Mouse (Mus musculus): Measurements from ENCODE around the gene Nkx1-2. TPM values are rescaled to one million over a fixed set of nuclear protein-coding genes. Genes with fewer than 3 reads are reported as not detected.

The Nkx1-2 gene
- polyA plus RNA-seq, 1 experiment from 2014 or later: not detected

DNA sequence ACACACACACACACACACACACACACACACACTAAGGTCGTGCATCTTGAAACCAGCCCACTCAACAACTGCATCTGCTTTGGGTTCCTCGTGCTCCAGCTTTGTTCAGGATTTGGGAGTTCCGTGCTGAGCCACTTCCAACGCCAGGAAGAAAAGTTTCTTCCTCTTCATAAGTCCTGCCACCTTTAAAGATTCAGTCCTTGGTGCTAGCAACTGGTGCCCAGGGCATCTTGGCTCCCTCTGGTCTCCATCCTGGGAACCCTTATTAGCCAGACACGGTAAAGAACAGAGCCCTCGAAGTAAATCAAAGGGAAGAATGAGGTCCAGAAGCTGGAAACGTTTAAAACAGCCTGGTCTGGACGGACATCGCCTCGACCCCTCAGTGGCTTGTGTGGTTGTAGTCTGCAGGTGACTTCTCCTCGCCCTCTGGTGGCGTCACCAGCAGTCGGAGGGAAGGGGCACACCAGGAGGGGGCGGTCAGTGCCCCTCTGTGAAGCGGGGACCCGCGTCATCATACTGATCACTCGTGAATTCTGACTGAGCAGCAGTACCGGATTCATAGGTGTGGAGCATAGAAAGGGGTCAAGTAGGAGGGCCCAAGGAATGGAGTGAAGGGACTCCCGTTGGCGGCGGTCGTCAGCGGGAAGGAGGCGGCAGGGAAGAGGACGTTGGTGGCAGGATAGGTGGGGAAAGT is 2.7 kb downstream of the Nkx1-2 start:
- ATAC-seq (ENCODE audit: insufficient number of reproducible peaks, insufficient read depth, low FRiP score, low read depth): 0 out of 2 replicates have a peak, but pooled peaks have one; percentile 15
- Histone ChIP-seq H3K4me3 (ENCODE audit: low read depth, low read length) (peak overlapping the region; percentile 40), H3K4me2 (replicated peaks; ENCODE audit: low read depth, low read length) (peak overlapping the region; percentile 69), H3K4me1 (ENCODE audit: control insufficient read depth, insufficient read depth, low read length) (0 out of 2 replicates have a peak, but pooled peaks cover 13% of the 10 kb centered on the region), H3K9me3 (ENCODE audit: control insufficient read depth, low read depth, low read length) (no peaks in the 10 kb centered on the region), H3K27me3 (ENCODE audit: control insufficient read depth, insufficient read depth, low read length) (peaks cover 60% of the 10 kb centered on the region), H3K9ac (replicated peaks; ENCODE audit: low read depth, low read length) (no peak overlapping the region), H3K27ac (ENCODE audit: low read length) (no peak overlapping the region), H3K36me3 (ENCODE audit: control insufficient read depth, insufficient read depth, low read length) (no peaks in the 10 kb centered on the region)
- WGBS: 10% methylated on average over 26 of the region's 26 CpGs

DNA sequence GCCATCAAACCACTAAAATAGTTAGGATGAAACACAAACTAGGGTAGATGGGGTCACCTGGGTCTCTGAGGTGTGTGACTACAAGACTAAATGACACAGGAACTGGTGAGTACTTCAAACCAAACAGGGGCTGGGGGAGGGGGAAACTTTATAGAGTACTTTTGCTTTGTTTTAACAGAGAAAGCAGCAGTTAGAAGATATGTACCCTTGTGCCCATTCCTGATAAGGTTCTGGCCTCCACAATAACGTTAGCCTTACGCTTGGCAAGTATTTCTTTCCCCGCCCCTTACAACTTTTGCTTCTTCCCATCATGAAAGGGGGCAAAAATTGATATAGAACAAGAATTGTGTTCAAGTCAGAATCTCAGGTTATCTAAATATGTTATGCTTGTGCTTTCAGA is 3.6 kb downstream of the Nkx1-2 start:
- H3K9me3 ChIP-seq (ENCODE audit: control insufficient read depth, low read depth, low read length): no peaks in the 10 kb centered on the region
- WGBS: 85% methylated on average over 3 of the region's 3 CpGs
- no peak for ATAC-seq (ENCODE audit: insufficient number of reproducible peaks, insufficient read depth, low FRiP score, low read depth)
- H3K27ac ChIP-seq (ENCODE audit: low read length): no peak overlapping the region
- no peak overlapping the region for H3K4me3 ChIP-seq (ENCODE audit: low read depth, low read length)
- 0 out of 2 replicates have a peak, but pooled peaks cover 13% of the 10 kb centered on the region for H3K4me1 ChIP-seq (ENCODE audit: control insufficient read depth, insufficient read depth, low read length)
- peaks cover 53% of the 10 kb centered on the region for H3K27me3 ChIP-seq (ENCODE audit: control insufficient read depth, insufficient read depth, low read length)
- H3K36me3 ChIP-seq (ENCODE audit: control insufficient read depth, insufficient read depth, low read length): no peaks in the 10 kb centered on the region
- no peak overlapping the region for H3K4me2 ChIP-seq (replicated peaks; ENCODE audit: low read depth, low read length)
- H3K9ac ChIP-seq (replicated peaks; ENCODE audit: low read depth, low read length): no peak overlapping the region

- no peak overlapping the region for H3K9ac ChIP-seq (replicated peaks; ENCODE audit: low read depth, low read length)
- H3K9me3 ChIP-seq (ENCODE audit: control insufficient read depth, low read depth, low read length): no peaks in the 10 kb centered on the region
- 0 out of 2 replicates have a peak, but pooled peaks cover 7% of the 10 kb centered on the region for H3K4me1 ChIP-seq (ENCODE audit: control insufficient read depth, insufficient read depth, low read length)
- ATAC-seq (ENCODE audit: insufficient number of reproducible peaks, insufficient read depth, low FRiP score, low read depth): no peak
- no peak overlapping the region for H3K4me2 ChIP-seq (replicated peaks; ENCODE audit: low read depth, low read length)
- H3K27ac ChIP-seq (ENCODE audit: low read length): no peak overlapping the region
- peaks cover 40% of the 10 kb centered on the region for H3K27me3 ChIP-seq (ENCODE audit: control insufficient read depth, insufficient read depth, low read length)
- whole genome bisulfite sequencing: 88% methylated on average over 2 of the region's 2 CpGs
- no peak overlapping the region for H3K4me3 ChIP-seq (ENCODE audit: low read depth, low read length)
- no peaks in the 10 kb centered on the region for H3K36me3 ChIP-seq (ENCODE audit: control insufficient read depth, insufficient read depth, low read length)
Measured at GRCm38 (mm10) chr7:132594325-132594724, 5.1 kb downstream of the Nkx1-2 start.

DNA sequence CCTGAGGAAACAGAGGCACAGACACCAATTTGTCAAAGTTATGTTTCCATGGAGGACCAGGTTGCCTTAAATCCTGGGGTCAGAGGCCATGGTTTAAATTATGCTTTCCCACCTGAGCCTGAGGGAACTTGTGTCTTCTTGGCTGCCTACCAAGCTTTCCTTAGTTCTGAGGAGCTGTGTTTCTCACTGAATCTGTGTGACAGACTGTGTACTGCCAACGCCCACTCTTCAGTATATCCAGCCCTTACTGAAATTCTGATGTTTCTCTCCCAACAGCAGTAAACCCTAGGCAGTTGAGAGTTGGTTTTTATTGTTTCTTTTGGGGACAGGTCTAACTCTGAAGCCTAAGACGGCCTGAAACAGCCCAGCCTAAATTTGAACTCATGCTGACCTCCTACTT is 5.7 kb downstream of the Nkx1-2 start:
- no peak for ATAC-seq (ENCODE audit: insufficient number of reproducible peaks, insufficient read depth, low FRiP score, low read depth)
- 0 out of 2 replicates have a peak, but pooled peaks cover 4% of the 10 kb centered on the region for H3K4me1 ChIP-seq (ENCODE audit: control insufficient read depth, insufficient read depth, low read length)
- no peaks in the 10 kb centered on the region for H3K9me3 ChIP-seq (ENCODE audit: control insufficient read depth, low read depth, low read length)
- H3K4me3 ChIP-seq (ENCODE audit: low read depth, low read length): no peak overlapping the region
- peaks cover 34% of the 10 kb centered on the region for H3K27me3 ChIP-seq (ENCODE audit: control insufficient read depth, insufficient read depth, low read length)
- no peaks in the 10 kb centered on the region for H3K36me3 ChIP-seq (ENCODE audit: control insufficient read depth, insufficient read depth, low read length)
- H3K9ac ChIP-seq (replicated peaks; ENCODE audit: low read depth, low read length): no peak overlapping the region
- no peak overlapping the region for H3K4me2 ChIP-seq (replicated peaks; ENCODE audit: low read depth, low read length)
- WGBS: 60% methylated on average over 2 of the region's 2 CpGs
- H3K27ac ChIP-seq (ENCODE audit: low read length): no peak overlapping the region

GRCm38 (mm10) chr7:132589610-132590009 is 9.8 kb downstream of the Nkx1-2 start:
- no peak overlapping the region for H3K27ac ChIP-seq (ENCODE audit: low read length)
- H3K9ac ChIP-seq (replicated peaks; ENCODE audit: low read depth, low read length): no peak overlapping the region
- WGBS: 44% methylated on average over 5 of the region's 5 CpGs
- no peaks in the 10 kb centered on the region for H3K9me3 ChIP-seq (ENCODE audit: control insufficient read depth, low read depth, low read length)
- no peaks in the 10 kb centered on the region for H3K27me3 ChIP-seq (ENCODE audit: control insufficient read depth, insufficient read depth, low read length)
- no peak for ATAC-seq (ENCODE audit: insufficient number of reproducible peaks, insufficient read depth, low FRiP score, low read depth)
- no peak overlapping the region for H3K4me3 ChIP-seq (ENCODE audit: low read depth, low read length)
- no peaks in the 10 kb centered on the region for H3K36me3 ChIP-seq (ENCODE audit: control insufficient read depth, insufficient read depth, low read length)
- no peaks in the 10 kb centered on the region for H3K4me1 ChIP-seq (ENCODE audit: control insufficient read depth, insufficient read depth, low read length)
- H3K4me2 ChIP-seq (replicated peaks; ENCODE audit: low read depth, low read length): no peak overlapping the region

- H3K4me2 ChIP-seq (replicated peaks; ENCODE audit: low read depth, low read length): no peak overlapping the region
- no peak overlapping the region for H3K4me3 ChIP-seq (ENCODE audit: low read depth, low read length)
- H3K27ac ChIP-seq (ENCODE audit: low read length): no peak overlapping the region
- H3K9me3 ChIP-seq (ENCODE audit: control insufficient read depth, low read depth, low read length): no peaks in the 10 kb centered on the region
- no peaks in the 10 kb centered on the region for H3K36me3 ChIP-seq (ENCODE audit: control insufficient read depth, insufficient read depth, low read length)
- no peak overlapping the region for H3K9ac ChIP-seq (replicated peaks; ENCODE audit: low read depth, low read length)
- WGBS: 43% methylated on average over 5 of the region's 5 CpGs
- H3K27me3 ChIP-seq (ENCODE audit: control insufficient read depth, insufficient read depth, low read length): no peaks in the 10 kb centered on the region
- H3K4me1 ChIP-seq (ENCODE audit: control insufficient read depth, insufficient read depth, low read length): no peaks in the 10 kb centered on the region
- no peak for ATAC-seq (ENCODE audit: insufficient number of reproducible peaks, insufficient read depth, low FRiP score, low read depth)
Measured at GRCm38 (mm10) chr7:132587167-132587566, 12.3 kb downstream of the Nkx1-2 start.

DNA sequence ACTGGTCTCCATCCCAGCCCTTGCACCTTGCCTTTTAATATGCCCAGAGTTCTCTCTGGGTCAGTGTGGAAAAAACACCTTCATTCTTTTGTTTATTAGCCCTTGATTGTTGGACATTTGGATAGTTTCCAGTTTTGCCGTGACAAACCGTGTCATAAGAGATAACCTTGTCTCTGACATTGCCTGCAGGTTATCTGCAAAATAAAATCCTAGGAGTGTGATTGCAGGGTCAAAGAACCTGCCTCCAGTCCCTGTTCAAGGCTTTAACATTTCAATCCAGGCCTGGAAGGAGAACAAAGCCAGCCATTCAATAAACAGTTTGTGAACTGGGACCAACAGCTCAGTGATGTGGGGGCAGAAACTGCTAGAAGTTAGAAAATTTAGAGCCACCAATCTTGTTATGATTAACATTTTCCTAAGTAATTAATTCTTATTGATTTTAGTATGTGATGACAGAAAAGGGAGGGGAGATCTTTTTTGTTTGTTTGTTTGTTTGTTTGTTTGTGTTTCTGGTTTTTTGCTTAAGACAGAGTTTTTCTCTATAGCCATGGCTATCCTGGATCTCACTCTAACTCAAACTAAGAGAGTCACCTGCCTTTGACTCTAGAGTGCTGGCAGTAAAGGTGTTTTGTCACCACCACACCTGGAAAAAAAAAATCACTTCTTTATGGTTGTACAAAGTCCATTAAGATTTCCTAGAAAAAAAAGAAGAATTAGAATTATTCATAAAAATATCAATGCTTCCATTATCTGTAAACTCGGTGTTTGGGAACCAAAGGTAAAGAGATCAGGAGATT is 13.5 kb downstream of the Nkx1-2 start:
- WGBS: 47% methylated on average over 3 of the region's 3 CpGs
- no peak for ATAC-seq (ENCODE audit: insufficient number of reproducible peaks, insufficient read depth, low FRiP score, low read depth)
- Histone ChIP-seq H3K4me1 (ENCODE audit: control insufficient read depth, insufficient read depth, low read length) (no peaks in the 10 kb centered on the region), H3K27me3 (ENCODE audit: control insufficient read depth, insufficient read depth, low read length) (no peaks in the 10 kb centered on the region), H3K27ac (ENCODE audit: low read length) (no peak overlapping the region), H3K4me3 (ENCODE audit: low read depth, low read length) (no peak overlapping the region), H3K9ac (replicated peaks; ENCODE audit: low read depth, low read length) (no peak overlapping the region), H3K9me3 (ENCODE audit: control insufficient read depth, low read depth, low read length) (no peaks in the 10 kb centered on the region), H3K36me3 (ENCODE audit: control insufficient read depth, insufficient read depth, low read length) (no peaks in the 10 kb centered on the region), H3K4me2 (replicated peaks; ENCODE audit: low read depth, low read length) (no peak overlapping the region)

DNA sequence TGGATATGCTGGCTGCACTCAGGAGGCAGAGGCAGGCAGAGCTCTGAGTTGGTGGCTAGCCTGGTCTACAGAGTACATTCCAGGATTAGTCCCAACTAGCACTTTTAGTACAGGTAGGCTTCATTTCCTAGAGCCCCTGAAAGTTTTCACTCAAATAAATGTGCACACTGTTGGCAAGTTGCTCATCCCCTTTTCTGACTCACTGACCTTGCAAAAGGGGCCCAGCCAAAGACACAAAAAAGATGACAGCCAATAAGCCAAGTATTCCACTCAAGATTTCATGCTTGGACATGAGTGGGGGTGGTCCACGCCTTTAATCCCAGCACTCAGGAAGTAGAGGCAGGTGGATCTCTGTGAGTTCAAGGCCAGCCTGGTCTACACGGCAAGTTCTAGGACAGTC is 18.0 kb downstream of the Nkx1-2 start:
- ATAC-seq (ENCODE audit: insufficient number of reproducible peaks, insufficient read depth, low FRiP score, low read depth): no peak
- no peaks in the 10 kb centered on the region for H3K36me3 ChIP-seq (ENCODE audit: control insufficient read depth, insufficient read depth, low read length)
- 93% methylated on average over 2 of the region's 2 CpGs for WGBS
- no peak overlapping the region for H3K4me3 ChIP-seq (ENCODE audit: low read depth, low read length)
- no peak overlapping the region for H3K9ac ChIP-seq (replicated peaks; ENCODE audit: low read depth, low read length)
- no peaks in the 10 kb centered on the region for H3K4me1 ChIP-seq (ENCODE audit: control insufficient read depth, insufficient read depth, low read length)
- H3K27me3 ChIP-seq (ENCODE audit: control insufficient read depth, insufficient read depth, low read length): no peaks in the 10 kb centered on the region
- no peak overlapping the region for H3K4me2 ChIP-seq (replicated peaks; ENCODE audit: low read depth, low read length)
- H3K27ac ChIP-seq (ENCODE audit: low read length): no peak overlapping the region
- H3K9me3 ChIP-seq (ENCODE audit: control insufficient read depth, low read depth, low read length): no peaks in the 10 kb centered on the region

All from stomach, embryonic 14.5 days (tissue).